Mouse (Mus musculus) lung, embryonic 14.5 days (tissue): ENCODE results near the gene Eif2b1. TPM values are rescaled to one million over a fixed set of nuclear protein-coding genes. Genes with fewer than 3 reads are reported as not detected.

Source experiments
- ATAC-seq: fragments of 200-750 bp; cut with Nextera tagmentation; 2 replicates; pipeline ENCODE4 v1.8.0; 2017; ENCODE audit warnings: mild to moderate bottlenecking, moderate TSS enrichment, moderate library complexity; ENCODE audit not compliant: insufficient read depth
- DNase-seq: peaks from one replicate; pipeline ENCODE4 v3.0.0-alpha.2; 2015
- H3K27ac ChIP-seq: fragments of 300-500 bp; sonication (generic); 2 replicates; pipeline ENCODE4 v1.5.1; 2014; ENCODE audit warnings: low read depth, mild to moderate bottlenecking, moderate library complexity
- H3K27me3 ChIP-seq: fragments of 300-500 bp; sonication (generic); 2 replicates; pipeline ENCODE4 v1.6.1; 2014; ENCODE audit warnings: low read length, control low read depth; ENCODE audit not compliant: insufficient read depth
- H3K36me3 ChIP-seq: fragments of 300-500 bp; sonication (generic); 2 replicates; pipeline ENCODE4 v1.6.1; 2014; ENCODE audit warnings: control low read depth; ENCODE audit not compliant: insufficient read depth
- H3K4me1 ChIP-seq: fragments of 300-500 bp; sonication (generic); 2 replicates; pipeline ENCODE4 v1.6.1; 2014; ENCODE audit warnings: antibody characterized with exemption, control low read depth; ENCODE audit not compliant: insufficient read depth
- H3K4me2 ChIP-seq: fragments of 300-500 bp; sonication (generic); 2 replicates; pipeline ENCODE4 v1.6.1; 2014; ENCODE audit warnings: mild to moderate bottlenecking
- H3K4me3 ChIP-seq: fragments of 300-500 bp; sonication (generic); 2 replicates; pipeline ENCODE4 v1.5.1; 2014; ENCODE audit warnings: low read depth, low read length
- H3K9ac ChIP-seq: fragments of 300-500 bp; sonication (generic); 2 replicates; pipeline ENCODE4 v1.6.1; 2014
- H3K9me3 ChIP-seq: fragments of 300-500 bp; sonication (generic); 2 replicates; pipeline ENCODE4 v1.6.1; 2016; ENCODE audit warnings: low read depth, low read length, control low read depth
- CTCF ChIP-seq: IDR thresholded peaks from 2 replicates; pipeline ENCODE4 v1.5.1; 2016; ENCODE audit warnings: antibody characterized with exemption, low read depth
- WGBS: fragments of 180-500 bp; shearing (Covaris S2); extraction: QIAGEN DNeasy Blood & Tissue Kit; methylation state at CpG from one replicate; pipeline ENCODE4 v1.1.7; 2014; 5-methylcytosine and 5-hydroxymethylcytosine counted together
- polyA plus RNA-seq: library from polyadenylated mRNA; unstranded; fragments of >200 nt; fragmentation: Nextera tagmentation; extraction: Ambion mirVana; gene quantifications from 2 replicates; pipeline ENCODE4 v1.2.1, GENCODE M21; 2014

The Eif2b1 gene
- 78.0 and 81.6 TPM in 2 replicates for polyA plus RNA-seq

DNA sequence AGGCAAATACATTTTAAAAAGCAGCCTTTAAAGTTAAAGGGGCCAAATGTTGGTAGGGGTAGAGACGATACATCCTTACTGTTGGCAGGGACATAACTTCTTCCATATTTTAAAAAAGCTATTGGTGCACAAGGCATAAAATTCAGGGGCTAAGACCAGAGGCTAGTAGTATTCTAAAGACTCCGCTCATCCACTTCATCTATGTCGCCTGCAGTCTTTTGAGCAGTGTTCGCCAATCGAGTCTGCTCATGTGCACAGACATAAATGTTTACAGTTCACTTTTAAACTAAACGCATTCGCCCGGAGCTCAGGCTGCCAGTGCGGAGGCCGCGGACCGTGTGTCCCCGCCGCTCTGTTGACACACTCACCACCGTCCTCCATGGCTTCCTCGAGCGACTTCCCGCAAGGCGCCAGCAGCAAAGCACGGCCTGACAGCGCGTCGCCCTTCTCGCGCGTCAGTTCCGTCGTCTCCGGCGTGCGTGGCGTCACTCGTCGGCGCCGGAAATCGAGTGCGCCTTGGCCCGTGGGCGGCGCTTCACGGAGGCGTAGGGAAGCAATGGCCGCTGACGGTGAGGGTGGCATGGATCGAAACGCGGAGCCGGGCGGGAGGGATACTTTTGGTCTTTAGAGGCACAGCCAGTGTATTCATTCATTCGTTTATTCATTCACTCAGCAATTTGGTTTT, at the start of gene Eif2b1, which contains the start of gene Gtf2h3:
Gene Eif2b1 (minus strand): TSS at position 499 of the 685 bp plus-strand sequence.
Gene Gtf2h3 (plus strand): TSS at position 508 of the 685 bp plus-strand sequence.
- under 1% methylated on average over 51 of the region's 51 CpGs for WGBS
- H3K27ac ChIP-seq = no peak within 1 kb of the TSS

DNA sequence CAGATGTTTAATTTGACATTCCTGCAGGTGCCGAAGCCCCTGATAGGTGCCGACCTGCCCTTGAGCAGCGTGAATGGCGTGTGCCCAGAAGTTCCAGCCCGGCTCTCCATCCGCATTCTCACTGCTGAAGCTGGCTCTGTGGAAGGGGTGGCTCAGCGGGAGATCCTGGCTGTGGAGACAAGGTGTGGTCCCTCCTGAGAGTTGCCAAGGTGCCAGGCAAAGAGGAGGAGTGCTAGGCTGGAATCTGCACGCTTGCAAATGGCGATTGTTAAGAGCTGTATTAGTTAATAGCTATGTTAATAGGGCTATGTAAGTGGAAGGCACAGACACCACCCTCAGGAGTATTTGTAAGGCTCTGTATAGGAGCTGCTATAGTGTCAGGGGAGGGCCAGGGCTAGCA, 45.4 kb upstream of the Eif2b1 start:
- DNase-seq (no peak), ATAC-seq (no peak)
- H3K4me3 ChIP-seq = no peak overlapping the region

More for the DNA sequence above, at the start of gene Eif2b1, which contains the start of gene Gtf2h3:
- H3K4me1 ChIP-seq = peaks cover 11% of the 10 kb centered on the region
- no peak for TF ChIP-seq CTCF
- peak; percentile 99 for DNase-seq
- H3K4me3 ChIP-seq = peak within 1 kb of the TSS; percentile 86
- peaks cover 50% of the 10 kb centered on the region for H3K36me3 ChIP-seq
- H3K27me3 ChIP-seq = no peaks in the 10 kb centered on the region
- peak within 1 kb of the TSS; percentile 77 for H3K9ac ChIP-seq
- H3K4me2 ChIP-seq = peak within 1 kb of the TSS; percentile 89
- peak; percentile 93 for ATAC-seq
- no peaks in the 10 kb centered on the region for H3K9me3 ChIP-seq

DNA sequence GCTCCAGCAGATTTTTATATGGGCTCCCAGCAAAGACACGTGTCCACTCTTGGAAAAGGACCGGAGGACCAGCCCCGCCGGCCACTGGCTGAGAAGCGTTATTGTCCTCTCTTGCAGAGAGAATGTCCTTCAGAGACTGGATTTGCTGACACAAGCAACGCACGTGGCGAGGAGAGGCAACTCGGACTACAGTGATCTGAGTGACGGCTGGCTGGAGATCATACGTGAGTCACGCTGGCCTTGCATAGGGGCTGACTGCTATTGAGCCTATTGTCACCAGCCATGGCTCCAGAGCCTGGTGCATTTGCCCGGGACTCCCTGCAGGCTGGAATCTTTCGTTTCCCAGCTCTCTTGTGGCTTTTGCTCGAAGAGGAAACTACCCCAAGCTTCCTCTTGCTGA, 44.0 kb upstream of the Eif2b1 start:
- no peaks in the 10 kb centered on the region for H3K36me3 ChIP-seq
- H3K4me2 ChIP-seq = no peak overlapping the region
- no peak overlapping the region for H3K9ac ChIP-seq
- H3K27ac ChIP-seq = no peak overlapping the region
- no peak for TF ChIP-seq CTCF
- WGBS = 80% methylated on average over 15 of the region's 15 CpGs
- H3K9me3 ChIP-seq = no peaks in the 10 kb centered on the region
- H3K4me3 ChIP-seq = no peak overlapping the region
- DNase-seq (no peak), ATAC-seq (no peak)
- H3K27me3 ChIP-seq = no peaks in the 10 kb centered on the region
- H3K4me1 ChIP-seq = no peaks in the 10 kb centered on the region

More for the DNA sequence above, 45.4 kb upstream of the Eif2b1 start:
- no peak for TF ChIP-seq CTCF
- no peaks in the 10 kb centered on the region for H3K27me3 ChIP-seq
- no peaks in the 10 kb centered on the region for H3K36me3 ChIP-seq
- no peaks in the 10 kb centered on the region for H3K4me1 ChIP-seq
- WGBS = 87% methylated on average over 9 of the region's 9 CpGs
- H3K9ac ChIP-seq = no peak overlapping the region
- H3K9me3 ChIP-seq = no peaks in the 10 kb centered on the region
- H3K4me2 ChIP-seq = no peak overlapping the region
- H3K27ac ChIP-seq = no peak overlapping the region

DNA sequence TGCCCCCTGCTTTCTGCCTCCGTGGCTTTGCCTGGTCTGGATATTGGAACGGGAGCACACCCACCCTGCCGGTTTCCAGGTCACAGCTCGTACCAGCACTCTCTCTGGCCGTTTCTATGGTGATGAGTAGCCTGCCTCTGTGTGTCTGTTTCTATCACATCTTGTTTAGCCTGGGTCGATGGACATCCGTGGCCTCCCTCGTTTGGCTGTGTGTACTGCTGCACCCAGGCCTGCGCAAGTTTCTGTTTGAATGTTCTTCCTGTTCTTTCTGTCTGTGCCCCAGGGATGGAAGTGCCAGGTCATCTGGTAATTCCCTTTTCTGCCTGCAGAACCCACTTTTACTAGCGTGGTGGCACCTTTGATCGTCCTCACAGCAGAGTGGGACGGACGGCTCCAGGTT, 42.4 kb upstream of the Eif2b1 start:
- WGBS = 71% methylated on average over 13 of the region's 13 CpGs
- H3K4me3 ChIP-seq = no peak overlapping the region
- H3K4me1 ChIP-seq = no peaks in the 10 kb centered on the region
- H3K27ac ChIP-seq = no peak overlapping the region
- TF ChIP-seq CTCF = no peak
- H3K36me3 ChIP-seq = no peaks in the 10 kb centered on the region
- no peak overlapping the region for H3K9ac ChIP-seq
- H3K9me3 ChIP-seq = no peaks in the 10 kb centered on the region
- no peak overlapping the region for H3K4me2 ChIP-seq
- no peaks in the 10 kb centered on the region for H3K27me3 ChIP-seq
- DNase-seq = no peak
- ATAC-seq = no peak

DNA sequence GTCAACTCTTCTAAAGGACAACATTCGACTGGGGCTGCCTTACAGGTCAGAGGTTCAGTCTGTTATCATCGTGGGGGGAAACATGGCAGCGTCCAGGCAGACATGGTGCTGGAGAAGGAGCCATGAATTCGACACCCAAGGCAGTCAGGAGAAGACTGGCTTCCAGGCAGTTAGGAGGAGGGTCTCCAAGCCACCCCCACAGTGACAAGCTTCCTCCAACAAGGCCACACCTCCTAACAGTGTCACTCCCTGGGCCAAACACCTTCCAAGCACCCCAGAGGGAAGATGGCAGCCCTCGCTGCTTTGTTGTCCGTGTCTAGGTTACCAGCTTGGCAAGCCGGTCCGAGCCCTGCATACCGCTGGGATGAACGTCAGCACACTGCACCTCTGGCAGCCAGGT, 39.8 kb upstream of the Eif2b1 start:
- TF ChIP-seq CTCF = no peak
- H3K9me3 ChIP-seq = no peaks in the 10 kb centered on the region
- H3K9ac ChIP-seq = no peak overlapping the region
- ATAC-seq (no peak), DNase-seq (no peak)
- no peak overlapping the region for H3K27ac ChIP-seq
- H3K4me1 ChIP-seq = no peaks in the 10 kb centered on the region
- H3K27me3 ChIP-seq = no peaks in the 10 kb centered on the region
- no peak overlapping the region for H3K4me2 ChIP-seq
- H3K4me3 ChIP-seq = no peak overlapping the region
- H3K36me3 ChIP-seq = no peaks in the 10 kb centered on the region
- 77% methylated on average over 10 of the region's 10 CpGs for WGBS

DNA sequence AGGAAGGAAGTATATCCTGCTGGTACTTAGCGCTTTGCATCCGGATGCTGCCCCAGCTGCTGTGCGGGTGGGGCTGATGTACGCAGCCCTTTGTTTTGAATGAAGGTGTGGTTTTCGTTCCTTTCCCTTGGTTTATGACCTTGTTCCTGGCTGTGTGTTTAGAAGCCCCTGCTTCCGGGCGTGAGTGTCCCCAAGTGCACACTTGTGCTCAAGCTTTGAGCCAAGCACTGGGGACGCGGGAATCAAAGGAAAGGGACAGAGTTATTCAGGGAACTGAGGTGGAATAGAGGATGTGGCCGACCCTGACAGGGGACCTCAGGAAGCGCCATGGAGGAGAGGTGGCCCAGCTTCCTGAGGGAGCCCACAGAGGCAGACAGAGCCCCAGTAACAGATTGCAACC, 35.8 kb upstream of the Eif2b1 start:
- WGBS = 78% methylated on average over 11 of the region's 11 CpGs
- TF ChIP-seq CTCF = no peak
- Histone ChIP-seq H3K27ac (peak overlapping the region; percentile 70), H3K4me3 (no peak overlapping the region), H3K4me2 (no peak overlapping the region), H3K4me1 (no peaks in the 10 kb centered on the region), H3K36me3 (no peaks in the 10 kb centered on the region; the same call in 1 of the 2 replicates), H3K27me3 (no peaks in the 10 kb centered on the region), H3K9me3 (no peaks in the 10 kb centered on the region), H3K9ac (no peak overlapping the region)
- ATAC-seq (peak; percentile 47; the same call in 1 of the 2 replicates), DNase-seq (peak; percentile 61)

DNA sequence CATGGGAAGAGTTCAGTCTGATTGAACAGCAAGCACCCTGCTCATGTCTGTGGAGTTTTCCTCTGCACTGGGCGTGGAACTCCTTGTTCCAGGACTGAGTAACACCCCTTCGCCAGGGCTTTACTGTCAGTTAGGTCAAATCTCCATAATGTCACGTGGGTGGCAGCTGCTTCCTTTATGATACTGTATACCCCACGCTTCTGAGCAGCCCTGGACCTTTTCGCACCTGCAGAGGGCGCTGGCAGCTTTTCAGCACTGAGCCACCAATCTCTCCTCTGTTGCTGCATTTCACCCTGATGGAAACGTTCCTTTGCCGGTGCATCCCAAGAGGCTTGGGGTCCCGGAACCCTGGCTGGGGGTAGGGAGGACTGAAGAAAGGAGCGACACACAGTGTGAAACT, 32.0 kb upstream of the Eif2b1 start:
- no peaks in the 10 kb centered on the region for H3K9me3 ChIP-seq

More for the DNA sequence above, 32.0 kb upstream of the Eif2b1 start:
- Histone ChIP-seq H3K4me3 (no peak overlapping the region), H3K27me3 (no peaks in the 10 kb centered on the region), H3K27ac (no peak overlapping the region), H3K4me2 (no peak overlapping the region), H3K4me1 (no peaks in the 10 kb centered on the region), H3K36me3 (no peaks in the 10 kb centered on the region; the same call in 1 of the 2 replicates), H3K9ac (no peak overlapping the region)
- no peak for ATAC-seq
- 77% methylated on average over 10 of the region's 10 CpGs for WGBS
- peak; percentile 26; the same call in 1 of the 2 replicates for TF ChIP-seq CTCF
- DNase-seq = peak; percentile 7
